20 mouse cellular contexts compared by ENCODE assay signal in genomic region chr7:25058836-25059235, GRCm38 (mm10). TPM values are rescaled to one million over a fixed set of nuclear protein-coding genes. Genes with fewer than 3 reads are reported as not detected.
DNase-seq lines count a peak whose midpoint lies in the region; ATAC-seq lines count a peak whose summit lies in the region.
"Had no signal": no experiment of that assay in that cellular context is flagged by ENCODE, and none has a peak within 500 bp of the region (broad histone marks: within the 10 kb centered on the region; RNA-seq: fewer than 3 reads in every experiment).

No protein-coding gene starts in this region.

- H3K9me3 ChIP-seq in hindbrain, embryonic 12.5 days (replicated peaks) = no peaks in the 10 kb centered on the region
- H3K9me3 ChIP-seq in hindbrain, embryonic 11.5 days (ENCODE audit: control insufficient read depth, low read length) = no peaks in the 10 kb centered on the region
- H3K9me3 ChIP-seq: forebrain, embryonic 13.5 days; heart, embryonic 15.5 days; intestine, embryonic 15.5 days; neural tube, embryonic 13.5 days had no signal

- no peaks in the 10 kb centered on the region for H3K27me3 ChIP-seq in hindbrain, embryonic 12.5 days
- H3K27me3 ChIP-seq in hindbrain, embryonic 11.5 days (ENCODE audit: control insufficient read depth, insufficient read depth, low read length) = no peaks in the 10 kb centered on the region
- H3K27me3 ChIP-seq: forebrain, embryonic 13.5 days; heart, embryonic 15.5 days; intestine, embryonic 15.5 days; neural tube, embryonic 13.5 days had no signal

- no peak overlapping the region for H3K4me2 ChIP-seq in hindbrain, embryonic 12.5 days (replicated peaks)
- H3K4me2 ChIP-seq in hindbrain, embryonic 11.5 days (replicated peaks; ENCODE audit: low read depth, low read length) = no peak overlapping the region
- H3K4me2 ChIP-seq: forebrain, embryonic 13.5 days; heart, embryonic 15.5 days; hindbrain, embryonic 14.5 days; intestine, embryonic 15.5 days; neural tube, embryonic 13.5 days had no signal

- H3K27ac ChIP-seq in hindbrain, embryonic 12.5 days = no peak overlapping the region
- no peak overlapping the region for H3K27ac ChIP-seq in hindbrain, embryonic 11.5 days (ENCODE audit: low read depth, low read length)
- H3K27ac ChIP-seq: forebrain, embryonic 13.5 days; heart, embryonic 15.5 days; hindbrain, embryonic 14.5 days; intestine, embryonic 15.5 days; neural tube, embryonic 13.5 days; stomach, postnatal 0 days had no signal

- DNase-seq in adrenal gland, adult 2 months = peak; percentile 54
- no peak for DNase-seq in adrenal gland, adult 8-10 months
- DNase-seq in hindbrain, embryonic 11.5 days (ENCODE audit: low spot score) = no peak
- peak; percentile 54 for DNase-seq in kidney, adult 18-20 months
- DNase-seq in kidney, postnatal 25 days = peak; percentile 18 to 60
- no peak for DNase-seq in frontal cortex, adult 2 months (ENCODE audit: extremely low spot score in 1 of 2, low spot score in 1 of 2)
- DNase-seq in right cerebral cortex, postnatal 36 days (ENCODE audit: low spot score in 2 of 2) = no peak
- DNase-seq: layer of hippocampus, adult 9-11 months; lung, adult 2 months; lung, postnatal 36 days; right cerebral cortex, postnatal 25 days; thymus, postnatal 25 days had no signal

- H3K36me3 ChIP-seq in hindbrain, embryonic 12.5 days = peaks cover 95% of the 10 kb centered on the region
- H3K36me3 ChIP-seq in hindbrain, embryonic 11.5 days (ENCODE audit: control insufficient read depth, insufficient read depth, low read length) = peaks cover 34% of the 10 kb centered on the region

- no peak overlapping the region for H3K9ac ChIP-seq in hindbrain, embryonic 12.5 days
- H3K9ac ChIP-seq in hindbrain, embryonic 11.5 days (ENCODE audit: low read depth, low read length) = no peak overlapping the region
- H3K9ac ChIP-seq: forebrain, embryonic 13.5 days; heart, embryonic 15.5 days; hindbrain, embryonic 14.5 days; intestine, embryonic 15.5 days; neural tube, embryonic 13.5 days had no signal

- WGBS in hindbrain, embryonic 12.5 days = 92% methylated on average over 14 of the region's 14 CpGs
- 93% methylated on average over 14 of the region's 14 CpGs for WGBS in hindbrain, embryonic 11.5 days

- H3K4me3 ChIP-seq in hindbrain, embryonic 12.5 days = no peak overlapping the region
- H3K4me3 ChIP-seq in hindbrain, embryonic 11.5 days (ENCODE audit: low read depth, low read length) = no peak overlapping the region
- H3K4me3 ChIP-seq: forebrain, embryonic 13.5 days; heart, embryonic 15.5 days; intestine, embryonic 15.5 days; neural tube, embryonic 13.5 days had no signal

- ATAC-seq in hindbrain, embryonic 12.5 days (ENCODE audit: low FRiP score) = peak; percentile 36; the same call in 1 of the 2 replicates
- no peak for ATAC-seq in hindbrain, embryonic 11.5 days (ENCODE audit: low FRiP score)
- ATAC-seq: CD4-positive, CD25-positive, alpha-beta regulatory T cell, adult 4 months; forebrain, embryonic 13.5 days had no signal

- no peaks in the 10 kb centered on the region for H3K4me1 ChIP-seq in hindbrain, embryonic 12.5 days
- H3K4me1 ChIP-seq in hindbrain, embryonic 11.5 days (replicated peaks; ENCODE audit: control insufficient read depth, insufficient read depth, low read length) = no peaks in the 10 kb centered on the region
- H3K4me1 ChIP-seq: forebrain, embryonic 13.5 days; intestine, embryonic 15.5 days; neural tube, embryonic 13.5 days had no signal

RNA-seq across cellular contexts. Expression of gene Grik5, which starts 13.3 kb away (rescaled TPM):
- 10 to 100 TPM; 14.5 to 18.5 TPM for total RNA-seq in adrenal gland, adult 2 months (2021)
- 54.9 and 71.3 TPM in 2 replicates for polyA plus RNA-seq in adrenal gland, adult 2 months (2012; rRNA removed)
- 10 to 100 TPM; 13.8 to 43.0 (median 24.7) TPM for total RNA-seq in adrenal gland, adult 8-10 months (2022)
- 16.5 and 17.1 TPM in 2 replicates for polyA plus RNA-seq in hindbrain, embryonic 12.5 days (2016; fragmentation: Nextera tagmentation; extraction: Ambion mirVana)
- polyA plus RNA-seq in hindbrain, embryonic 11.5 days (2014; fragmentation: Nextera tagmentation; extraction: Ambion mirVana) = 8.9 and 14.4 TPM in 2 replicates
- 211 and 215 TPM in 2 replicates for polyA plus RNA-seq in frontal cortex, adult 2 months (2012; rRNA removed)

RNA-seq across cellular contexts. Expression of gene Zfp574, which starts 13.5 kb away (rescaled TPM):
- 10 to 100 TPM; 21.3 to 21.9 TPM for total RNA-seq in adrenal gland, adult 2 months (2021)
- polyA plus RNA-seq in adrenal gland, adult 2 months (2012; rRNA removed) = 60.8 and 61.2 TPM in 2 replicates
- total RNA-seq in adrenal gland, adult 8-10 months (2022) = 10 to 100 TPM; 20.2 to 25.0 (median 22.1) TPM
- 39.8 and 40.8 TPM in 2 replicates for polyA plus RNA-seq in hindbrain, embryonic 12.5 days (2016; fragmentation: Nextera tagmentation; extraction: Ambion mirVana)
- 17.9 and 19.9 TPM in 2 replicates for polyA plus RNA-seq in hindbrain, embryonic 11.5 days (2014; fragmentation: Nextera tagmentation; extraction: Ambion mirVana)
- polyA plus RNA-seq in frontal cortex, adult 2 months (2012; rRNA removed) = 34.6 and 40.6 TPM in 2 replicates

RNA-seq across cellular contexts. Expression of gene Atp1a3, which starts 53.1 kb away (rescaled TPM):
- total RNA-seq in adrenal gland, adult 2 months (2021) = 100 to 1,000 TPM in 1 of 2 experiments, 10 to 100 TPM in 1; 59.1 to 147 TPM
- polyA plus RNA-seq in adrenal gland, adult 2 months (2012; rRNA removed) = 115 and 153 TPM in 2 replicates
- 100 to 1,000 TPM in 2 of 4 experiments, 10 to 100 TPM in 2; 46.3 to 149 (median 91.8) TPM for total RNA-seq in adrenal gland, adult 8-10 months (2022)
- 110 and 121 TPM in 2 replicates for polyA plus RNA-seq in hindbrain, embryonic 12.5 days (2016; fragmentation: Nextera tagmentation; extraction: Ambion mirVana)
- 40.1 and 48.8 TPM in 2 replicates for polyA plus RNA-seq in hindbrain, embryonic 11.5 days (2014; fragmentation: Nextera tagmentation; extraction: Ambion mirVana)
- 1,131 and 1,133 TPM in 2 replicates for polyA plus RNA-seq in frontal cortex, adult 2 months (2012; rRNA removed)

Comparison
In these comparisons a context has a peak if more than half of its experiments do, and no peak if none do; other contexts are left out.
1. DNase-seq: peak in adrenal gland, adult 2 months (single experiment), kidney, adult 18-20 months (single experiment) and kidney, postnatal 25 days (2 of 2); none in adrenal gland, adult 8-10 months (single experiment), hindbrain, embryonic 11.5 days (single experiment), frontal cortex, adult 2 months (0 of 2) and right cerebral cortex, postnatal 36 days (0 of 2).